Mouse (Mus musculus) hindlimb bud, embryonic 11.5 days (tissue): ENCODE results near the gene Cox4i1.

ENCODE experiments used
- DNase-seq: peaks from one replicate; pipeline ENCODE4 v3.0.0-alpha.2; 2012; ENCODE audit warnings: low read depth, low spot score; ENCODE audit errors: extremely low spot score

Cox4i1 gene

DNA sequence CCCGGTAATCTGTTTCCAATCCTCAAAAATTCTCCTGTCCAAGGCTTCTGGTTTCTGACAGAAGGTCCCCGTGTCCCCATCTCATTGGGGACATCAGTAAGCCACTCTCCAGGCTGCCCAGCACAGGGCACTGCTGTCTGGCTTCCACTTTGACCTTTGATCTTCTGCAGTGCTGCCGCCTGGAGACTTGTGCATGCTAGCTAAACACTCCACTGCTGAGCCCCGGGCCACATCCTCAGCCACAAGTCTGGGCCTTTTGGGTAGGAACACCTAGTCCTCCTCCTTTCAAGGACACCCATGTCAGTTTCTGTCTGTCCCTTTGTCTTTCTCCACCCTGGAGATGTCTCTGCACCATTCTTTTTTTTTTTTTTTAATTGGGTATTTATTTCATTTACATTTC is 24.9 kb downstream of the Cox4i1 start:
- no peak for DNase-seq

GRCm38 (mm10) chr8:120693861-120694493 is 26.0 kb downstream of the Cox4i1 start:
- no peak for DNase-seq

DNA sequence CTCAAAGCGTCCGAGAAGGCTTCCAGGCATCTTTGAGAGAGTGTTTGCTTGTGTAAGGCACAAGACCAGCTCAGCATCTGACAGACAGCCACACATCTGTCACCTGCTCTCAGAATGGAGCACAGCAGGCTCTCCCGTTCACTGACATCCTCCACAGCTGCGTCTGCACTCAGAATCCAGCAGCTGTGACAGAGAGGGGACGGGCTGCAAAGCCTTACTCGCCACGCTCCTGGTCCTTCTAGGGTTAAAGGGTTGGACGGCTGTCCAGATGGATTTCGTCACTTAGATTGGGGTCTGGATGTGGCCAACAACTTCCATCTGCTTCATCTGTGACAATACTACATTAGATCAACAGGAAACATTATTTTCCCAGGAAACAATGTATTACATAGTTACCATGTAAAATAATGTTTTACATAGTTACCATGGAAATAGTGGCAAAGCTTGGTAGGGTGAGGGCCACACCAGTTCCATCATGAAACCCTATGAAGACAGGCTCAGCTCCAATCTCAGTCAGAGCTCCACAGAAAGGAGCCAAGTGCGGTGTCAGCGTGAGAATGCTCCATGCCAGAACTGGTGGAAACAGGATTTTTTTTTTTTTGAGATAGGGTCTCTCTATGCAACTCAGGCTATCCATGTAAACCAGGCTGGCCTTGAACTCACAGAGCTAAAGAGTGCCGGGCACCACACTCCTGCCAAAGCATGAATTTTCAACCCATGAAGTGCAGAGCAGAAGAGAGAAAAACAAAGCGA is 28.6 kb downstream of the Cox4i1 start:
- no peak for DNase-seq

DNA sequence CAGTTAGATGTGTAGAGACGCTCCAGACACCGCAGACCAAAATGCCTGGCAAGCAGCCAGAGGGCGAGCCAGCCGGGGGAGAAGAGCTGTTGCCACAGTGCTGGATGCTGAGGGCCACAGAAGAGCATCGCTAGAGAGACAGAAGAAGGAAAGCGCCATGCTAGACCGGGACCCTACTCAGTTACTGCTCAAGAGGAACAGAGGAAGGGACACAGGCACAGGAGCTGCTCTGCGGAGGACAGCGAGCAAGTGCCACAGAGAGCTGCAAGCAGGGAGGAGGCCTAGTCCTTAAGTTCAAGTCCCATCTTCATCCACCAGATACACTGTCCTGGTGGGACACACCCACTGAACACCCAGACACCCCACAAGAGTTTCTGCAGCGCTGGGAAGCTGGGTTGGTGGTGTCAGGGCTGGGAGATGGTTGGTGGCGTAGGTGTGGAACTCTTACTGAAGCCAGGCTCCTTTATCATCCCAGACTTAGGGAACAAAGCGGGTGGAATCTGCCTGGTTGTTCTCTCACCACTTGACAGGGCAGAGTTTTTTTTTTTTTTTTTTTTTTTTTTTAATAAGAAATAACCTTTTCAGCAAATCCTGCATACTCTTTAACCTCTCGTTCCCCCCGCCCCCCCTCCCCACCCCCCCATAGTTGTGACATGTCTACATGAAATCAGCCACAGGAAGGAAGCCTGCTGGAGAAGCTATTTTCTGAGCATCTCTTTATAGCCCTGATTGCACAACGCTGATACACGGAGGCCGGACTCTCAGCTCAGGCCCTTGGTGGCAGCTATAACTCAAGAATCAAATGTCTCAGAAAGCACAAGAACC is 29.3 kb downstream of the Cox4i1 start:
- DNase-seq = no peak

DNA sequence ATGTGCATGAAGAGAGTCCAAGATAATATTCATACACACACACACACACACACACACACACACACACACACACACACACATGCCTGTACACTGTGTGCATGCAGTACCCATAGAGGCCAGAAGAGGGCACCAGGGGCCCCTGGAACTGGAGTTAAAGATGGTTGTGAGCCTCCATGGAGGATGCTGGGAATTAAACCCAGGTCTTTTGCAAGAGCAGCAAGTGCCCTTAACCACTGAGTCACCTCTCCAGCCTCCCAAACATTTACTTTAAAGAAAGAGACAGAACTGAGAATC is 29.9 kb downstream of the Cox4i1 start:
- DNase-seq = no peak

- no peak for DNase-seq
Measured at GRCm38 (mm10) chr8:120698426-120698825, 30.4 kb downstream of the Cox4i1 start.

DNA sequence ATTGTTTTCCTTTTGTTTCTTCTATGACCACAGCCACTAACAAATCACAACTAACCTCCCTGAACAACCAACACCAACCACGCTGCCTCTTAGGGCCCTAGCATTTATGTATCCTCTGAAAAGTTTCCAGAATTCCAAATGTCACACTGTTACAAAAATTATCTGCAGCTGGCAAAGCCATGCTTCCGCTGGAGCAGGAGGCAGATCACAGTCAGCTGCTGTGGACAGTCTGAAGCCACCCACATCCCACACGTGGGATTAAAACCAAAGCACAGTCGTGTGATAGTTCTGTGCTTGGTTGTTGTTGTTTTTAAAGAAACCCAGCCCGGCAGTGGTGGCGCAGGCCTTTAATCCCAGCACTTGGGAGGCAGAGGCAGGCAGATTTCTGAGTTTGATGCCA is 31.1 kb downstream of the Cox4i1 start:
- no peak for DNase-seq

DNA sequence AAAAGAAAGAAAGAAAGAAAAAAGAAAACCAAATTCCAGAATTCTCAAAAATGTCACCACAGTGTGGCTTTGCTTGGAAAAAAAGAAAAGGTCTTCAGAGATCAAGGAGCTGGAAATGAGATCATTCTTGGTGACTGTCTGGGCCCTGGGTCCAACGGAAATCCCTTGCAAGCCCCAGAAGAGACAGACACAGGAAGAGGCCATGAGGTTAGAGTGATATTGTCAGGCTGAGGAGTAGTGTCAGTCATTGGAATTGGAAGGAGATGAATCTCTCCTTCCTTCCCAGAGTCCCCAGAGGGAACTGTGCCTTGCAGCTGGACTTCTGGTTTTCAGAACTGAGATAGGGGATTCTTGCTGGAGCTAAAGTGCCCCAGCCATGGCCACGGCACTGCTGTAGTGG is 31.5 kb downstream of the Cox4i1 start:
- DNase-seq = no peak

DNA sequence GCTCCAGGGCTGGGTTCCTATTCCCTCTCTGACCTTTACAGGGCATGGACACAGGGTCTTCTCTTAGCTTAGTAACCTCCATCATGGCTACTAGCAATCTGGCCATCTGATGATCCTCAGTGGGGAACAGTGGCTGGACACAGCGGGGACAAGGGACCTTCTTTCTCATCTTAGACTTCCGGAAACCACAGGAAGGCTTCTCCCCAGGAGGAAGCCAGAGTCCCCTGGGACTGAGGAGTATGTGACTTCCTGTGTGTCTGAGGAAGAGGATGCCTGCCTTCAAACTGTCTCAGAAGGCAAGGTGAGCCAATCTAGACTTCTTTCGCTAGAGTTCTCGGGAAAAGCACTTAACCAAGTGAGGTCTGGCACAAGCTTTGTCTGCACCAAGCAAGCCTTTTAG is 32.0 kb downstream of the Cox4i1 start:
- DNase-seq = no peak

DNA sequence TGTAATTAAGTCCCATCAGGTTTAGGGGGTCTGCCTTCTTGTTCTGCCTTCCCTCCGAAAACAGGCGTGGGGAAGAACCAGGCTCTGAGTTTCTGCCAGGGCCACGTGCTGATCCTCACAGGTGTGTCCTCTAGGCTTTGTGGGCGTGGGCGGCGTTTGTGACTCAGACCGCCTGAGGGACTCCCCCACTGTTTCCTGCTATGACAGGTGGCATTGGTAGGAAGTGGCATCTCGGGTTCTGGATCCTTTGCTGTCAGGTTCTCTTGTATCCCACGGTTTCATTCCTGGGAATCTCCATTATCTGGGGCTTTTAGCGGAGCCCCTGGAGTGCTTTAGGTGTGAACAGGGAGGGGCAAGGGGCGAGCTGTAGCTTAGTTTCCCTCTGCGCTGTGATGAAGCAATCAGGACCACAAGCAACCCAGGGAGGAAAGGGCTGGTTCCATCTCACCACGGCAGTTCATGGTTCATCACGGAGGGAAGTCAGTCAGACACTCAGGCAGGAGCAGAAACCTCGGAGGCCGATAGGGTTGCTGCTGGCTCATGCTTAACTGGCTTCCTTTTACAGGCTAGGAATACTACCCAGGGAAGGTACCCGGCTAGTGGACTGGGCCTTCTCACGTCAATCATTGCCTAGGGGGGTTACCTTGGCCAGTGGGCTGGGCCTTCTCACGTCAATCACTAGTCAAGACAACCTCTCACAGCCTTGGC is 33.9 kb downstream of the Cox4i1 start:
- DNase-seq = no peak

DNA sequence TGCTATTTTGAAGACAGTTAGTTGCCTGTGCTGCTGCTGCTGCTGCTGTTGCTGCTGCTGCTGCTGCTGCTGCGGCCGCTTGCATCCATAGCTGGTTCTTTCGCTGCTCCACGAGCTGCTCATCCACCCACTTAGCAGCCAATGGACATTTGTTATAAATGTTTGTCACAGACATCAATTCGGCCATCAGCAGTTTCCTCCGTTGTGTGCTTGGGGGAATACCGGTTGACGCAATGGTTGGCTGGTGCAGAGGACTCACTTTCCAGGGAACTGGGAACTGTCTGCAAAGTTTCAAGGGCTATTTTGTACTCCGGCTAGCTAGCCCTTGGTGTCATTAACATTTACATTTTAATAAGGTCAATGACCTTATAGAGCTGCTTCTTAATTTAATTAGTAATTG is 36.2 kb downstream of the Cox4i1 start:
- DNase-seq = no peak

GRCm38 (mm10) chr8:120705163-120705562 is 37.1 kb downstream of the Cox4i1 start:
- no peak for DNase-seq

- no peak for DNase-seq
Measured at GRCm38 (mm10) chr8:120706193-120706592, 38.2 kb downstream of the Cox4i1 start.

DNA sequence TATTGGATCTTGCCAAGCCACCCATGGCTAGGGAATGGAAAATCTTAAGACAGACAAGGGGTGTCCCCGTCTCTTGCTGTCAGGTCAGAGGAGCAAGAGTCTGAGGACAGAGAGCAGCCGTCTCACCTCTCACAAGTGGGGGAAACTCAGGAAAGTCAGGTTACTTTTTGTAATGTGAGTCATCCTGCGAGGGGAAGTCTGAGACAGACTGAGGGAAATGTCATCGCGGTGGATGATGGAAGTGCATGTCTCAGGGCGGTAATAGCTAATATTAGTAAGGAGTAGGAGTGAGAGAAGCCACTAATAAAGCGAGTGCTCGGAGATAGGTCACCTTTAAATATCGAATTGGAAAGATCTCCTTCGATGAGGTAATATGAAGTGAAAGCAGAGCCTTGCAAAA is 41.2 kb downstream of the Cox4i1 start:
- no peak for DNase-seq

DNA sequence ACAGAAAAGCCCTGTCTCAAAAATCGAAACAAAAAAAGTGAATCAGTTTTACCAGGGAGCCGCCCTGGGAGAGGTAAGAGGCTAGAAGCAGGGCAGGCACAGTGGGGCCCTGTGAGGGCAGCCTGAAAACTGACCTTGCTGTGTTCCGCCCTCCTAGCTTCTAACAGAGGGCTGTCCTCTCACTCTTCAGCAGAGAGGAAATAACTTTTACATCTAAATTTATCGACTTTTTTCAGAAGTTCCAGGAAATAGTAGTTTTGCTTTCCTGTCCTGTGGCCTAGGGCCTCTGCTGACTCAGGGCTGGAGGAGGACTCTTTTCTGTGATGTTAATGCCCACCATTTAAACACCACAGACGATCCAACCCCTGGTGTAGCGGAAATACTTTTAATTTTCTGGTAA is 47.2 kb downstream of the Cox4i1 start:
- no peak for DNase-seq

DNA sequence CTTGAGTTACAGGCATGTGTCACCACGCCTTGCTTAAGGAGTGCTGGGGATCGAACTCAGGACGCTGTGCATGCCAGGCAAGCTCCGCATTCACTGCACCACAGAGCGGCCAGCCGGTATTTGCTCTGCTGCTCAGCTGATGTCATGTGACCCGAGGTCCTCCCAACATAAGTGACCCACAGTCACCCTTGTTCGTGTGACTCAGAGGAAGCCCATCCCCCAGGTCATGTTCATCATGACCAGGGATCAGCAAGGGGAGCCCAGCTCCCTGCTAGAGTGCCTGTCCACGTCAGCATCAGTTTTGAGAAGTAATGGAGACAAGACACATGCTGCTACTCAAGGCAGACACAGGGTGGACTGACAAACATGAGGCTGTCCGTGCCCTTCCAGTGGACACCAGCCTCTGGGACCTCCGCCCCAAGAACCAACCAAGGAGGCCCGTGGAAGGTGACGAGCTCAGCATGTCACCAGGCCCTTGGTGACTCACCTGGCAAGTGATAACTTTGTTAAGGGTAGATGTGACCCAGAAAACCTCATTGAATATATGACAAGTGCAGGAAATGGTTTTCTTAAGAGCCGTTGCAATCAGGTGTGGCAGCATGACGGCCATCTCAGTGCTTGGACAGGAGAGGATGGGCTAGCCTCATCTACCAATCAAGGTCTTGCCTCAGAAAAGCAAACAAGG is 48.1 kb downstream of the Cox4i1 start:
- DNase-seq = no peak

DNA sequence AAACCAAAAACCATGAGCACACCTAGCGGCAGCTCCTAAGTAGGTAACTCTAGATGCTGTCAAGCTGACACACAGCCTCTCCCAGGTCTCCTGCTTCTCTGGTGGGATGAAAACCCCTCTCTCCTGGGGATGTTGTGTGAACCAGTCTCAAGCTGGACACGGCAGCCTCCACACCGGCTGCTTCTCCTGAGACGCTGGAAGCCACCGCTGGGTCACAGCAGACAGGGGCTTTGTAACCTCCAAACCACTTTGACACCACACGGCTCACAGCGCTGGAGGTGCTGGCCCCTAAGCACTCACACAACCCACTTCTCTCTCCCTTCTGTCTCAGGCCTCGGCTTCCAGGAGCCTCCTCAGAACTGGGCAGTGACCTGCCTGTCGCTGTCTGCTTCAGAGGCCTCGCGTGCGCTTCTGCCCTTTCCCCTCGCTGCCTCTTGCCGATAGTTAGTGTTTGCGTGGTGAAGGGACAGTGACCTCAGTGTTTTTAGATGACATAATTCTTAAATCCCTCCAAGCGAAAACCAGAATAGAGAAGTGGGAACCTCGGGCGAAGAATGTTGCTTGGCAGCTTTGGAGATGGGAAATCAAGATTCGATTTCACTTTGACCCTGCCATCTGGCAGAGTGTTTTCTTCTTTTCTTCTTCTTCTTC is 51.7 kb downstream of the Cox4i1 start:
- DNase-seq = no peak

GRCm38 (mm10) chr8:120723025-120723424 is 55.0 kb downstream of the Cox4i1 start:
- no peak for DNase-seq
